In the genomic region with DNA sequence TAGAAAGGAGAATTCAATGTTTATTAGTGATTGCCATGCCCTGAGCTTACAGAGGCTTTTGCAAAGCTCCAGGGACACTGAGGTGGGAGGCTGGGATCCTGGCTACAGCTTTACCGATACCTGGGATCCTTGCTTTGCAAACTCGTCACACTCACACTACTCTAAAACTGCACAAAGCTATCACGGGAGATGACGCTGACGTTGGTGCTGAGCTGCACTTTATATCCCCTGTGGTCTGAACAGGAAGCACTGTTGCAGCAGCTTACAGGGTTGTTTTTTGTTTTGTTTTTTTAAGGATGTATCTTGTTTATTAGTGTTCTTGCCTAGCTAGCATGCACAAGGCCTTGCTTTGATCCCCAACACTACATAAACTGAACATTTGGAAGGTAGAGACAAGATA, we compare ENCODE assay signal across 13 mouse cellular contexts.
"Had no signal": no experiment of that assay in that cellular context is flagged by ENCODE, and none has a peak within 500 bp of the region (broad histone marks: within the 10 kb centered on the region; RNA-seq: fewer than 3 reads in every experiment).

No protein-coding gene starts in this region.

- H3K27ac ChIP-seq: kidney, postnatal 0 days; layer of hippocampus, adult 2 months; limb, embryonic 13.5 days; liver, embryonic 14.5 days; midbrain, embryonic 13.5 days; neural tube, embryonic 15.5 days had no signal

- H3K4me1 ChIP-seq: limb, embryonic 13.5 days; midbrain, embryonic 13.5 days; neural tube, embryonic 15.5 days had no signal

- H3K9me3 ChIP-seq: limb, embryonic 13.5 days; midbrain, embryonic 13.5 days; neural tube, embryonic 15.5 days had no signal

- H3K9ac ChIP-seq: limb, embryonic 13.5 days; liver, embryonic 14.5 days; midbrain, embryonic 13.5 days; neural tube, embryonic 15.5 days had no signal

- ATAC-seq: midbrain, embryonic 13.5 days had no signal

- DNase-seq: kidney, adult 9 months; kidney, postnatal 36 days; left cerebral cortex, postnatal 4 days; lung, adult 18-20 months; right cerebral cortex, adult 18-20 months; right cerebral cortex, postnatal 25 days; thymus, postnatal 36 days had no signal

- H3K4me2 ChIP-seq: limb, embryonic 13.5 days; midbrain, embryonic 13.5 days; neural tube, embryonic 15.5 days had no signal

- H3K27me3 ChIP-seq: limb, embryonic 13.5 days; midbrain, embryonic 13.5 days; neural tube, embryonic 15.5 days had no signal

- H3K4me3 ChIP-seq: layer of hippocampus, adult 2 months; limb, embryonic 13.5 days; midbrain, embryonic 13.5 days; neural tube, embryonic 15.5 days had no signal
